Mouse (Mus musculus): ENCODE results near the gene Ndufc2.
"Not testable (repeated sequence)": the region's sequence is repeated elsewhere in the genome, so short reads cannot be mapped to it uniquely, and the experiment has no call there.

Ndufc2 gene

GRCm38 (mm10) chr7:97427778-97428420, 28.1 kb downstream of the Ndufc2 start:
- peak; percentile 80 for DNase-seq

DNA sequence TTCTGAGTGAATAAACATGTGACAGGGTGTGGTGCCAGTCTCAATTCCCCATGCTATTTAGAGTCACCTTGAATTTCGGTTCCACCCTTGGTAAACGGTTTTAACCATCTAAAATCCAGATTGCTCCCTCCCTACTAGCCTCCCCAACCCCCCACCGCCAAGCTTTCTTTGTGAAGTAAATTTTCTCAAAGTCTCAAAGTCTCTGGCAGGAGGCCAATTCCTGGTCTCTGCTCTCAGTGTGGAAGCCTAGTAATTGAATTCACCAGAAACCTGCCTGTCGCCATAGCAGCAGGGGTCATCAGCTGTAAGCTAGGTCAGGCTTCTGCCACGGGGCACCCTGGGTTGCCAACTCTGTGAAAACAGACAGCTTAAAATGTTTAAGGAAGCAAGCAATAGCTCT, 29.9 kb downstream of the Ndufc2 start:
- DNase-seq = peak; percentile 32

DNA sequence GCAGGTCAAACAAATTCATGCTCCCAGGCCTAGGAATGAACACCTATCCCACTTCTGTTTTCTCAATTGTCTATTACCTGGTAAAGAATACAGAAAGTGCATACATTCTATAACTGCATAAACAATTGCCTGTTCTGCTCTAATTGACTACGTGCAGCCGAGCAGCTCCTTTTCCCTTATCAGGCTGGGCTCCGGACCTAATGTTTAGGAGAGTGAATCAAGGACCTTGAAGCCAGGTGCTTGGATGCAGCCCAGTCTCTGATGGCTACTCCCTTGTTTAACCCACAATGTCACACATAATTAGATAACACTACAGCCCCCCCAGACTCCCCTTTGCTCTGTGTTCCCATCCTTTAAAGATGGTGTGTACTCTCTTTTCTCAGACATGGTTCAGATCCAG, 33.7 kb downstream of the Ndufc2 start:
- DNase-seq = not testable (repeated sequence)

- DNase-seq = no peak
Measured at GRCm38 (mm10) chr7:97434517-97434916, 34.7 kb downstream of the Ndufc2 start.

- no peak for DNase-seq
Measured at GRCm38 (mm10) chr7:97438986-97439385, 39.2 kb downstream of the Ndufc2 start.

DNA sequence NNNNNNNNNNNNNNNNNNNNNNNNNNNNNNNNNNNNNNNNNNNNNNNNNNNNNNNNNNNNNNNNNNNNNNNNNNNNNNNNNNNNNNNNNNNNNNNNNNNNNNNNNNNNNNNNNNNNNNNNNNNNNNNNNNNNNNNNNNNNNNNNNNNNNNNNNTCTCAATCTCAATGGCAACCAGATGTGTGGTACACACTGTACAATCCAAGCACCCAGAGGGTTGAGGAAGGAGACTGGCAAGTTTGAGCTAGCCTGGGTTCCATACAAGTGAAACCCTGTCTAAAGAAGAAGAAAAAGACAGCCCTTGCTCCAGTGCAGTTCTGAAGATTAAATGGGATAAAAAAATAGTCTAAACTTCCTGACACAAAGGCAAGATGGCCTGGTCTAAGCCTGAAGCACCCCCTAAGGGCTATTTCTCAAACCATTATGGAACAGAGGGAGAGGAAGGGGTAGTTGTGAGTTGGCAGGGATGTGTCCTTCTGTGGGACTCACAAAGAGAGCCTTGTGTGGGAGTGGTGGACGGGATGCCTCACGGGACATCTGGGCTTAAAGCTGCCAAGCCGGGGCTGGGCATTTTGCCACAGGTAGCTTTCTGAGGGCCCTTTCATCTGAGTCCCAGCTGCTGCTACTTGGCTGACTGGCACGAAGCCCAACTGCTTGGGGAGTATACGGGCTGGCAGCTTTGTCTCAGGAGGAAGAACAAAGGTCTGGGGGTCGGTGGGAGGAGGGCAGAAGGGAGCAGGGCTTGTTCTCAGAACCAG, 46.5 kb downstream of the Ndufc2 start:
- DNase-seq = peak; percentile 83

DNA sequence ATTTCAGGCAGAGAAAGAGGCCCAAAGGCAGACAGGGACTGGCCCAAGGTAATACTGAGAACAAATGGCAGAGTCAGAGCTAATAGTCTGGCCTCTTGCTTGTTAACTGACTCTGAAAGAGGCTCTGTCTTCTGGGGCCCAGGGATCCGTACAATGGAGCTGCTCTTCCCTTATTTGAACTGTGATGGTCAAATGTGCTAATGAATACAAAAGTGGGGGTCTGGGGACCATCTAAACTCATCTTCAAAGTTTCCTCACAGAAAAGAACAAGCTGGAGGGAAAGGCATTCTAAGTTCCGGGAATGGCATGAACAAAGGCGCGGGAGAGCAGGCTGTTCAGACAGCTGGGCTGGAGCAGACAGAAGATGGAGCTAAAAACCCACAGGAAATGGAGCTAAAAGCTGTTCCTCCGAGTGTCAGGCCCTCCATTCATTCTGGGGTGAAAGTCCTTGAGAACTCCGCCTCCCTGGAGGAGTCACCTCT, 47.3 kb downstream of the Ndufc2 start:
- no peak for DNase-seq

- DNase-seq = not testable (repeated sequence)
Measured at GRCm38 (mm10) chr7:97451023-97451422, 51.2 kb downstream of the Ndufc2 start, which contains the start of gene Kctd14. TSS of gene Kctd14 (plus strand) at chr7:97451323.

GRCm38 (mm10) chr7:97452196-97452595, 52.4 kb downstream of the Ndufc2 start:
- no peak for DNase-seq

DNA sequence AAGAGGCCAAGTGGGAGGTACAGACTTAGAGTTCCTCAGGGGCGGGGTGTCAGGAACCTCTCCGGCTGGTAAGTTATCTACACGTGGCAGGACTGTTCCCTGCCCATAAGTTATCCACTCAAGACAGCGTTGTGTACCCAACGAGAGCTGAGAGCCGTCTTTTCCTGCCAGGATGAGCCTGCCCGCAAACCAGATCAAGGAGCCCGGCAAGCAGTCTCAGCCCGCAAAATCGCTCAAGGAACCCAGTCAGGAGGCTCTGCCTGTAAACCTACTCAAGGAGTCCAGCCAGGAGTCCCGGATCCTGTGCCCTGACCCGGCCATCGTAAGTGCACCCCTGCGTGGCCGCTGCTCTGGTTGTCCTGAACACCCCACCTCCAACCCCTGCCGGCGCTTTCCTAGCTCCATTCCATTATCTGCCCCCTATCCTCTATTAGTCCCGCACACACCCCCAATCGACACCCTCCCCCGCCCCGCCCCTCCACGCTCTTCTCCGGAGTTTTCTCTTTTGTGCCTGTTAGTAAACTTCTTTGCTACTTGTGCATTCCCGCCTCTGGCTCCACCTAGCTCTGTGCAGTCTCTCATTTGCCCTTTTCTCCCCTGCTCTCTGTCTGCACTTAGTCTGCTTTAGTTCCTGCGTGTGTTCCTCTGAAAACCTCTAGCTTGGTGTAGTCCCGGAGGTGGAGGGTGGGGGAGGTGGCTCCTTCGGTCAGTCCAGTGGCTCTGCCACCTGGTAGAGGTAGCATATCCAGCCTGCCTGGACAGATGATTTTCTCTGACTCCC, 53.5 kb downstream of the Ndufc2 start:
- no peak for DNase-seq

GRCm38 (mm10) chr7:97454795-97455194, 55.0 kb downstream of the Ndufc2 start:
- DNase-seq = no peak

- DNase-seq = no peak
Measured at GRCm38 (mm10) chr7:97455577-97455976, 55.8 kb downstream of the Ndufc2 start.

Data from cerebellum, adult 9-10 months (tissue).